Mouse (Mus musculus): Measurements from ENCODE around the gene Rbpj.

DNA sequence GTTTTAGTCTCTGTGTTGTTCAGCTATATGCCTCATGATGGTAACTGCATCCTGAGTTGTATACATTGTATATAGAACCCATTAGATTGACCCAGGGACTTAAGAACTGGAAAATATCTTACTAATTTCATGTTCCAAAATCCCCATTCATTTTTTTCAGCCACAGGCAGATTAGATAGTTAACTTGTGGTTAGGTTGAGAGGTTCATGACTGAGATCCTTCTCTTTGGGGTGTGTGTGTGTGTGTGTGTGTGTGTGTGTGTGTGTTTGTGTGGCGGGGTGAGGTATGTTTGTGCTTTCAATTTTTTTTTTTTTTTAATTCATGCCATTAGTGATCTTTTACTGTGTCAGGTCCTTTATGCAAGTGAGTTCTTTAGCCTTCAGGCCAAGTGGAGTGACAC lies 133.2 kb downstream of the Rbpj start:
- no peak for TF ChIP-seq POLR2A (IDR thresholded peaks at IDR 0.05; ENCODE audit: low read depth, low read length)
- no peak for TF ChIP-seq CTCF (IDR thresholded peaks at IDR 0.05; ENCODE audit: extremely low read depth, insufficient read length, insufficient replicate concordance, low read depth, low read length)

Data from small intestine, adult 2 months (tissue).